In the genomic region with DNA sequence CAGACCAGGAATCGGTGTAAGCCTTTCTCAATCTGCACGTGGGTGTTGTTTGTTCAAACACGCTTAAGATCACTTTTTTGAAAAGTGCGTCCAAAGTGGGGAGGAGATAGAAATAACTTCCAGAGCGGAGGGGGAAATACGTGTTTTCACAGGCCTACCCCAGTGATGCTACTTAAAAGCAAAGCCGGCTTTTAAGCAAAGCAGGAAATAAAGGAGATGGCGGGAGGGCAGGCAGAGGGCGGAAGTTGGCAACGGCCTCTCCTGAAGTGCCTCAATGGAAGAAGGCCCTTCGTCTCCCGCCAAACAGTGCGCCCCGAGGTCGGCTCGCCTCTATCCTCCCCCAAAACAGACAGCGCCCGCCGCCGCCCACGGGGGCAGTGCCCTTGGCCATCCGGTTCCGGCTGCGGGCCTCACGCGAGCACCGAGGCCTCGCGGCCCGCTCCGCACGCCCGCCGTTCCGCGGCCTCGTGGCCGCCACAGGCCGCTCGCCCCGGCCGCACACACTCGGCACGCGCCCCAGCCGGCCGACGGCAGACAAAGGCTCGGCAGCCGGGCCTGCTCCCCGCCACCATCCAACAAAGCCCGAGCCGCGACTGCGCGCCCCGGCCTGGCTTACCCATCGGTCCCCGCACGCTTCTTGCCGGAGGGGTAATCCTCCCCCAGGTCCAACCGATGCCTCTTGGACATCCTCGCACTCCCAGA, we compare ENCODE assay signal across 8 mouse cellular contexts. TPM values are rescaled to one million over a fixed set of nuclear protein-coding genes. Genes with fewer than 3 reads are reported as not detected.
DNase-seq lines count a peak whose midpoint lies in the region; ATAC-seq and TF ChIP-seq lines count a peak whose summit lies in the region.

No protein-coding gene starts in this region.

- peaks cover 13% of the 10 kb centered on the region for H3K4me1 ChIP-seq in embryonic facial prominence, embryonic 12.5 days
- H3K4me1 ChIP-seq in kidney, embryonic 14.5 days (ENCODE audit: control insufficient read depth, insufficient read depth, low read length) = peaks cover 18% of the 10 kb centered on the region
- peaks cover 18% of the 10 kb centered on the region for H3K4me1 ChIP-seq in lung, embryonic 15.5 days
- peaks cover 3% of the 10 kb centered on the region; the same call in 1 of the 2 replicates for H3K4me1 ChIP-seq in olfactory bulb, adult 2 months (ENCODE audit: control insufficient read depth, insufficient read depth, low read length)

- H3K9me3 ChIP-seq in embryonic facial prominence, embryonic 12.5 days = no peaks in the 10 kb centered on the region
- no peaks in the 10 kb centered on the region for H3K9me3 ChIP-seq in kidney, embryonic 14.5 days (ENCODE audit: control insufficient read depth, low read length)
- H3K9me3 ChIP-seq in lung, embryonic 15.5 days = no peaks in the 10 kb centered on the region

- peak overlapping the region; percentile 61 for H3K4me2 ChIP-seq in embryonic facial prominence, embryonic 12.5 days (replicated peaks)
- H3K4me2 ChIP-seq in kidney, embryonic 14.5 days (replicated peaks; ENCODE audit: low read depth, low read length) = peak overlapping the region; percentile 85
- H3K4me2 ChIP-seq in lung, embryonic 15.5 days = peak overlapping the region; percentile 68

- peak; percentile 83 for ATAC-seq in embryonic facial prominence, embryonic 12.5 days (ENCODE audit: insufficient number of reproducible peaks, insufficient read depth, low FRiP score, low TSS enrichment)
- ATAC-seq in kidney, embryonic 14.5 days (ENCODE audit: low FRiP score, low TSS enrichment) = peak; percentile 72
- peak; percentile 78 for ATAC-seq in lung, embryonic 15.5 days (ENCODE audit: borderline replicate concordance, extremely low read depth, low FRiP score, low TSS enrichment)

- no peak for TF ChIP-seq CTCF in olfactory bulb, adult 2 months (IDR thresholded peaks at IDR 0.05; ENCODE audit: insufficient read depth, low read depth, low read length)

- no peak for TF ChIP-seq POLR2A in olfactory bulb, adult 2 months (IDR thresholded peaks at IDR 0.05; ENCODE audit: insufficient read depth, low read depth, low read length)

- H3K4me3 ChIP-seq in embryonic facial prominence, embryonic 12.5 days = peak overlapping the region; percentile 97
- peak overlapping the region; percentile 97 for H3K4me3 ChIP-seq in kidney, embryonic 14.5 days (ENCODE audit: low read length)
- H3K4me3 ChIP-seq in lung, embryonic 15.5 days = peak overlapping the region; percentile 58
- H3K4me3 ChIP-seq in olfactory bulb, adult 2 months (ENCODE audit: insufficient read depth, low read depth, low read length) = peak overlapping the region; percentile 70

- no peaks in the 10 kb centered on the region for H3K36me3 ChIP-seq in embryonic facial prominence, embryonic 12.5 days
- peaks cover under 1% of the 10 kb centered on the region; the same call in 1 of the 2 replicates for H3K36me3 ChIP-seq in kidney, embryonic 14.5 days (ENCODE audit: control insufficient read depth, insufficient read depth, low read length)
- no peaks in the 10 kb centered on the region for H3K36me3 ChIP-seq in lung, embryonic 15.5 days

- WGBS in embryonic facial prominence, embryonic 12.5 days = 1% methylated on average over 61 of the region's 63 CpGs
- under 1% methylated on average over 59 of the region's 63 CpGs for WGBS in kidney, embryonic 14.5 days
- WGBS in lung, embryonic 15.5 days = under 1% methylated on average over 63 of the region's 63 CpGs
- under 1% methylated on average over 63 of the region's 63 CpGs for WGBS in olfactory bulb, adult 2 months

- H3K27me3 ChIP-seq in embryonic facial prominence, embryonic 12.5 days = no peaks in the 10 kb centered on the region
- H3K27me3 ChIP-seq in kidney, embryonic 14.5 days (ENCODE audit: control insufficient read depth, insufficient read depth, low read length) = no peaks in the 10 kb centered on the region
- no peaks in the 10 kb centered on the region for H3K27me3 ChIP-seq in lung, embryonic 15.5 days

- H3K27ac ChIP-seq in embryonic facial prominence, embryonic 12.5 days = peak overlapping the region; percentile 94
- H3K27ac ChIP-seq in kidney, embryonic 14.5 days (ENCODE audit: low read depth, low read length) = peak overlapping the region; percentile 92
- H3K27ac ChIP-seq in lung, embryonic 15.5 days = peak overlapping the region; percentile 89
- H3K27ac ChIP-seq in olfactory bulb, adult 2 months (ENCODE audit: insufficient read depth, low read depth, low read length) = peak overlapping the region; percentile 81

- peak overlapping the region; percentile 99 for H3K9ac ChIP-seq in embryonic facial prominence, embryonic 12.5 days
- peak overlapping the region; percentile 100 for H3K9ac ChIP-seq in kidney, embryonic 14.5 days (ENCODE audit: low read depth, low read length)
- H3K9ac ChIP-seq in lung, embryonic 15.5 days = peak overlapping the region; percentile 94

- peak; percentile 88 for DNase-seq in CD4-positive helper T cell, adult 2 months (ENCODE audit: low read depth, low spot score)
- peak; percentile 3 for DNase-seq in WW6 (ENCODE audit: low read depth, low spot score)
- DNase-seq in heart, adult 18-20 months = peak; percentile 70 to 76
- peak; percentile 57 to 68 for DNase-seq in thymus, postnatal 10 days (ENCODE audit: low spot score in 2 of 2)

RNA-seq across cellular contexts. Expression of a gene that starts 0.5 kb away (rescaled TPM):
- 185 and 191 TPM in 2 replicates for polyA plus RNA-seq in embryonic facial prominence, embryonic 12.5 days (2016; fragmentation: Nextera tagmentation; extraction: Ambion mirVana)
- total RNA-seq in heart, adult 18-20 months (2021) = 10 to 100 TPM; 54.9 to 57.7 TPM
- polyA plus RNA-seq in kidney, embryonic 14.5 days (2014; fragmentation: Nextera tagmentation; extraction: Ambion mirVana) = 112 and 124 TPM in 2 replicates
- 166 and 171 TPM in 2 replicates for polyA plus RNA-seq in lung, embryonic 15.5 days (2015; fragmentation: Nextera tagmentation; extraction: Ambion mirVana)
- polyA plus RNA-seq in olfactory bulb, adult 2 months (2012; ENCODE audit: insufficient read depth, insufficient read length, low replicate concordance, missing spikeins) = not detected in 2 replicates

Comparison
In these comparisons a context has a peak if more than half of its experiments do, and no peak if none do; other contexts are left out.
1. Peak in every context shown above with its lines: DNase-seq, ATAC-seq, H3K4me3 ChIP-seq and H3K27ac ChIP-seq.
2. DNase-seq: peak in every context shown above with its lines; median percentile 88 in CD4-positive helper T cell, adult 2 months; 73 in heart, adult 18-20 months; 62 in thymus, postnatal 10 days; 3 in WW6.